Mouse (Mus musculus) small intestine, adult 2 months (tissue): ENCODE measurements around the gene Tcta.

ENCODE experiments used
- CTCF ChIP-seq: fragments of 200-500 bp; IDR thresholded peaks from 2 replicates; pipeline ENCODE4 v1.5.1; 2012; ENCODE audit warnings: low read depth, mild to moderate bottlenecking, control low read depth, inconsistent platforms, low read length, moderate library complexity, mixed read lengths; ENCODE audit not compliant: insufficient replicate concordance, insufficient read length; ENCODE audit errors: extremely low read depth
- POLR2A ChIP-seq: fragments of 200-500 bp; IDR thresholded peaks from 2 replicates; pipeline ENCODE4 v1.6.1; 2012; ENCODE audit warnings: low read depth, mild to moderate bottlenecking, control low read depth, inconsistent platforms, low read length, moderate library complexity

DNA sequence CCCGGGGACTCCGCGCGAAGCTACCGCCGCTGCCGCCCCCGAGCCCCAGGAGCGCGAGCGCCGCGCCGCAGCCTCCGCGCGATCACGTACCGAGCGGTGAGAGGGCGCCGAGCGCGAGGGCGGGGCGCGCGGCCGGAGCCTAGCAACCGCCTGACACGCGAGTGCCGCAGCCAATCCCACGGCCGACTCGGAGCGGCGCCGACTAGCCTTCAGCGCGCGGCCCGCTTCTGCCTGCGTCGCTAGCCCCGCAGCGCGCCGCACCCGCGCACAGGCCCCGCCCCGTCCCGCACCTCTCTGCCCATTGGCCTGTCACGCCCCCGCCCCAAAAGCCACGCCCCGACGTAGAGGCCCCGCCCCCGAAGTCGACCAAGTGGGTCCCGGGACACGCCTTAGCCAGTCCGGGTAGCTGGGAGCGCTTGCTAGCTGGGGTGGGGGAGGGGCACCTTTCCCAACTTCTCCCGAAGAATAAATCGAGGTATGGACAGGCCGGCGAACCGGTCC, 42.2 kb downstream of the Tcta start, which contains the start of gene Dag1:
- peak; percentile 78 for TF ChIP-seq POLR2A
- no peak for TF ChIP-seq CTCF
